Mouse (Mus musculus) hindbrain, embryonic 14.5 days (tissue): ENCODE measurements around the gene Plxnb1. TPM values are rescaled to one million over a fixed set of nuclear protein-coding genes. Genes with fewer than 3 reads are reported as not detected.

ENCODE experiments used
- ATAC-seq: fragments of 200-750 bp; cut with Nextera tagmentation; 2 replicates; pipeline ENCODE4 v1.8.0; 2017; ENCODE audit warnings: moderate number of reproducible peaks, mild to moderate bottlenecking, moderate TSS enrichment, moderate library complexity; ENCODE audit not compliant: low FRiP score
- DNase-seq: peaks from one replicate; pipeline ENCODE4 v3.0.0-alpha.2; 2015; ENCODE audit warnings: low spot score
- H3K27ac ChIP-seq: fragments of 300-500 bp; sonication (generic); 2 replicates; pipeline ENCODE4 v1.5.1; 2014; ENCODE audit warnings: mild to moderate bottlenecking, moderate library complexity
- H3K27me3 ChIP-seq: fragments of 300-500 bp; sonication (generic); 2 replicates; pipeline ENCODE4 v1.6.1; 2014; ENCODE audit warnings: mild to moderate bottlenecking, low read length, mixed read lengths; ENCODE audit not compliant: control insufficient read depth, insufficient read depth
- H3K36me3 ChIP-seq: fragments of 300-500 bp; sonication (generic); replicated peaks from 2 replicates; pipeline ENCODE4 v1.6.1; 2014; ENCODE audit not compliant: control insufficient read depth, insufficient read depth
- H3K4me1 ChIP-seq: fragments of 300-500 bp; sonication (generic); replicated peaks from 2 replicates; pipeline ENCODE4 v1.6.1; 2014; ENCODE audit warnings: antibody characterized with exemption, low read length, mixed read lengths; ENCODE audit not compliant: control insufficient read depth, insufficient read depth
- H3K4me2 ChIP-seq: fragments of 300-500 bp; sonication (generic); replicated peaks from 2 replicates; pipeline ENCODE4 v1.6.1; 2014; ENCODE audit warnings: mild to moderate bottlenecking, moderate library complexity
- H3K4me3 ChIP-seq: fragments of 300-500 bp; sonication (generic); replicated peaks from 2 replicates; pipeline ENCODE4 v1.5.1; 2014; ENCODE audit warnings: mild to moderate bottlenecking, low read length
- H3K9ac ChIP-seq: fragments of 300-500 bp; sonication (generic); 2 replicates; pipeline ENCODE4 v1.6.1; 2014
- H3K9me3 ChIP-seq: fragments of 300-500 bp; sonication (generic); 2 replicates; pipeline ENCODE4 v1.6.1; 2016; ENCODE audit warnings: low read length; ENCODE audit not compliant: control insufficient read depth
- WGBS: fragments of 180-500 bp; shearing (Covaris S2); extraction: QIAGEN DNeasy Blood & Tissue Kit; methylation state at CpG from one replicate; pipeline ENCODE4 v1.1.7; 2014; 5-methylcytosine and 5-hydroxymethylcytosine counted together
- polyA plus RNA-seq: library from polyadenylated mRNA; unstranded; fragments of >200 nt; fragmentation: Nextera tagmentation; extraction: Ambion mirVana; gene quantifications from 2 replicates; pipeline ENCODE4 v1.2.1, GENCODE M21; 2014

Gene Plxnb1
- polyA plus RNA-seq = 14.2 and 16.6 TPM in 2 replicates

DNA sequence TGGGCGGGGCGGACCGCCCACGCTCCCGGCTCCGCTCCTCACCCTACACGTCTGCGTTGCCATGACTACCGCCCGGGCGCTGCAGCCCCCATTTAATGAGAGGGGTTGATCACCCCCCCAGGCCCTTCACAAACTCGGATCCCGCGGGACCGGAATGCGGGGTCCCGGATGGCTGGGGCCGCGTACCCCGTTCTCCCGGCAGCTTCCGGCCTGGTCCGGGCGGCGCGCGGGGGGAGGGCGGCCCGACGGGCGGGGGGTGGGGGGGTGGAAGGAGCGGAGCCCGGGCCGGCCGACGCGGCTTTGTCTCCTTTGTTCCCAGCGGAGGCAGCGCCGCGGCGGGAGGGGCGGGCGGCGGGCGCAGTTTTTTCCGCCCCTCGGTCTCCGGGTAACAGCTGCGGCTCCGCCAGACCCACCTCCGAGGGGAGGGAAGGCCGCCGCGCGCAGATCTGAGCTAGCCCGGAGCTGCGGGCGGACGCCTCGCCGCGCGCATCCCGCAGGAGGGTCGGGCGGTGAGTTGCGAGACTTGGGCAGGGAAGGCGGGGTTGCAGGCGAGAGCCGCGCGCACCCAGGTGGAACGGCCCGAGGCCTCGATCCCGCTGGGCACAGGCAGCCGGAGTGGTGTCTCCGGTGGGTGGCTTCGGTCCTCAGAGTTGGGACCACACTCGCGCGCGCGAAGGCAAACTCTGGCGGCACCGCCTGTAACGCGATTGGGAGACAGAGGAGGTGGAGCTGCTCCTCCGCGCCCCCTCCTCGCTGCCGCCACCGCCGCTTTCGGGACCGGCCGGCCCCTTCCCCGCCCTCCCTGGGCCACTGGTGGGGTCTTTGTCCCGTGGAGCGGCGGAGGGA lies at the start of gene Plxnb1:
Plxnb1 (plus strand) TSS at position 253 of the 846 bp plus-strand sequence.
- Histone ChIP-seq H3K4me2 (peak within 1 kb of the TSS; percentile 62), H3K27me3 (no peaks in the 10 kb centered on the region), H3K27ac (peak within 1 kb of the TSS; percentile 99), H3K4me1 (peaks cover 37% of the 10 kb centered on the region), H3K36me3 (peaks cover 27% of the 10 kb centered on the region), H3K9me3 (no peaks in the 10 kb centered on the region), H3K4me3 (peak within 1 kb of the TSS; percentile 83), H3K9ac (peak within 1 kb of the TSS; percentile 95)
- WGBS = under 1% methylated on average over 97 of the region's 102 CpGs
- peak; percentile 64 for ATAC-seq
- DNase-seq = peak; percentile 75

DNA sequence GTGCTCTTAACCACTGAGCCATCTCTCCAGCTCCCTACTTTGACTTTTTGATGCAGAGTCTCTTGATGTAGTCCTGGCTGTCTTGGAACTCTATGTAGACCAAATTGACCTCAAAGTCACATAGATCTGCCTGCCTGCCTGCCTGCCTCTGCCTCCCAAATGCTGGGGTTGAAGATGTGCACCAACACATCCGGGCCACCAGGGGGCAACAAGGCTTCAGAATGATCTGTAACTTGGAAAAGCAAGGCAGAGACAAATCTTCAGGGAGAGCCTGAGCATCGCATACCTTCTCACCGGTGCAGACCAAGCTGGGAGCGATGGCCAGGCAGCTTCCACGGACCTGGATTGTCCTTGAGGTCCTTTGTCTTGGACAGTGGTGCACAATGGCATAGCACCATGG lies 48.9 kb upstream of the Plxnb1 start:
- Histone ChIP-seq H3K4me1 (no peaks in the 10 kb centered on the region), H3K27me3 (no peaks in the 10 kb centered on the region), H3K36me3 (0 out of 2 replicates have a peak, but pooled peaks cover under 1% of the 10 kb centered on the region), H3K27ac (no peak overlapping the region), H3K4me3 (no peak overlapping the region), H3K4me2 (no peak overlapping the region), H3K9ac (no peak overlapping the region), H3K9me3 (no peaks in the 10 kb centered on the region)
- 32% methylated on average over 5 of the region's 5 CpGs for WGBS
- ATAC-seq = no peak
- no peak for DNase-seq

DNA sequence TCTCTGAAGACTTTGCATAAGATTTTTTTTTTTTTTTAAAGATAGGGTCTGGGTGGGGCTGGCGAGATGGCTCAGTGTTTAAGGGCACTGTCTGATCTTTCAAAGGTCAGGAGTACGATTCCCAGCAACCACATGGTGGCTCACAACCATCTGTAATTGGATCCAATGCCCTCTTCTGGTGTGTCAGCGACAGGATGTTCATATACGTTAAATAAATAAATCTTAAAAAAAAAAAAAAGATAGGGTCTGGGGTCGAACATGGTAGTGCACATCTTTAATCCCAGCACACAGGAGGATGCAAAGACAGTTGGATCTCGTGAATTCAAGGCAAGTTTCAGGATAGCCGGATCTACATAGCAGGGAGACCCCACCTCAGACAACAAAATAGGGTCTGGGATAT lies 45.9 kb upstream of the Plxnb1 start:
- ATAC-seq (no peak), DNase-seq (no peak)
- 84% methylated on average over 7 of the region's 7 CpGs for WGBS
- no peak overlapping the region for H3K4me2 ChIP-seq
- H3K27me3 ChIP-seq = no peaks in the 10 kb centered on the region
- H3K4me1 ChIP-seq = no peaks in the 10 kb centered on the region
- H3K27ac ChIP-seq = no peak overlapping the region
- no peaks in the 10 kb centered on the region for H3K9me3 ChIP-seq
- no peak overlapping the region for H3K9ac ChIP-seq
- H3K4me3 ChIP-seq = no peak overlapping the region
- H3K36me3 ChIP-seq = 0 out of 2 replicates have a peak, but pooled peaks cover 4% of the 10 kb centered on the region

DNA sequence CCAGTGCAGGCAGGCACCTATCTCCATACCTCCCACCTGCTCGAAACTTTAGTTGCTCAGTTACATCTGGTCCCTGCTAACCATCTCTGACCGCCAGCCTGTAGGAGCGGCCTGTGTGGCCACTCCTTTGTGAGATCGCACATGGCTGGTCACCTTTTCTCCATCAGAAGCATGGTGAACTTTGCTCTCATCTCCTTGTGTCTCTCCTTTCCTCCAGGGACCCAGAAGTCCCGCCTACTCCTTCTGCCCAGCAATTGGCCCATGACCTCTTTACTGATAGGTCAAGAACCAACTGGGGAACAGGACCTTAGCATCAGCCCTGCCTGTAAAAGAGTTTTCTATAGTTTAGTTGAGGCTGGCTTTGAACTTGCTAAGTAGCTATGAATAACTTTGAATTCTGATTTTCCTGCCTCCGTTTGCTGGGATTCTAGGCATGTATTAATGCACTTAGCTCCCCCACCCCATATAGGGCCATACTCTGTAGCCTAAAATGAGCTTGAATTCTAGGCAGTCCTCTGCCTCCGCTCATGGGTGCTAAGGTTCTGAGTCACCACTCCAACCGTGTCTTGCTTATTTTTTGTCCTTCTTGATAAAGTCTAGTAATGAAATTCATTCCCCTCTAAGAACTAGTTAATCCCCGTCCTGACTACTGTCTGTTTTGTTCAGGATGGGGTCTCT lies 45.1 kb upstream of the Plxnb1 start:
- H3K9ac ChIP-seq = no peak overlapping the region
- 88% methylated on average over 9 of the region's 9 CpGs for WGBS

DNA sequence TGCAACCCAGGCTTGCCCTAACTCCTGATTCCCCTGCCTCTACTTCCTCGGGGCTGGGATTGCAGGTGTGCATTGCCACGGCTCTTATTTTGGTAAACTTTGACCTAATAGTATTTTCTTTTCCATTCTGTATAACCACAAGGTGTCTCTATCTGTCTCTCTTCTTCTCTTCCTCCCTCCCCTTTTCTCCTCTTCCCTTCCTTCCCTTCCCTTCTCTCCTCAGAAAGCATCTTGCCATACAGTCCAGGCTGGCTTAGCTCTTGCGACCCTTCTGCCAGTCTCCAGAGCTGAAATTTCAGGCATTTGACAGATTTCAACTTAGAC lies 44.6 kb upstream of the Plxnb1 start:
- H3K4me1 ChIP-seq = peaks cover 6% of the 10 kb centered on the region
- WGBS = 88% methylated on average over 3 of the region's 3 CpGs
- H3K36me3 ChIP-seq = 0 out of 2 replicates have a peak, but pooled peaks cover 4% of the 10 kb centered on the region
- H3K27me3 ChIP-seq = no peaks in the 10 kb centered on the region
- no peak overlapping the region for H3K27ac ChIP-seq
- ATAC-seq (no peak), DNase-seq (no peak)
- no peaks in the 10 kb centered on the region for H3K9me3 ChIP-seq
- no peak overlapping the region for H3K4me2 ChIP-seq
- H3K4me3 ChIP-seq = no peak overlapping the region
- no peak overlapping the region for H3K9ac ChIP-seq

More for the DNA sequence above, 45.1 kb upstream of the Plxnb1 start:
- H3K4me1 ChIP-seq = peaks cover 2% of the 10 kb centered on the region
- 0 out of 2 replicates have a peak, but pooled peaks cover 4% of the 10 kb centered on the region for H3K36me3 ChIP-seq
- no peak for DNase-seq
- H3K4me3 ChIP-seq = no peak overlapping the region
- no peaks in the 10 kb centered on the region for H3K9me3 ChIP-seq
- H3K27me3 ChIP-seq = no peaks in the 10 kb centered on the region
- H3K4me2 ChIP-seq = no peak overlapping the region
- H3K27ac ChIP-seq = no peak overlapping the region
- no peak for ATAC-seq

DNA sequence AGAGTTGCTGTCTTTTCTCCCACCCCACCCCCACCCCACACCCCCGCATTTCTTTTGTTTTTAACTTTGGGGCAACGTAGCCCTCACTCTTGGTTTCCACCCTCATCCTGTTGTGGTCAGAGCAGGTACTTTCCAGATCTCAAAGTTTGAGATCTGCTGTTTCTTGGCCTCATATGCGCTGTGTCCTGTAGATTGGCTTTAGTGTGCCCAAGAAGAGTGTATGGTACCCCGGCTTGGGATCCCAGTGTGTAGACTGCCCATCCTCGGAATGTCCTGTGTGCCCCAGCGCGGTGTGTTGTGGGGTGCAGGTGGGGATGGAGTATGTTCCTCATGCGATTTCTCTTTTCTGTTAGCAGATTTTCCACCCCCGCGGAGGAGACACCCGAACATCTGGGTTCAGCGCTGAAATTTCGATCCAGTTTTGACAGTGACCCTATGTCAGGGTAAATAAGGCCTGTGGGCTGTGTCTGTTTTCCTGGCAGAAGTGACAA lies 44.1 kb upstream of the Plxnb1 start:
- ATAC-seq = no peak
- Histone ChIP-seq H3K27ac (no peak overlapping the region), H3K36me3 (peaks cover 5% of the 10 kb centered on the region; the same call in 1 of the 2 replicates), H3K9me3 (no peaks in the 10 kb centered on the region), H3K9ac (no peak overlapping the region), H3K27me3 (no peaks in the 10 kb centered on the region), H3K4me2 (no peak overlapping the region), H3K4me3 (no peak overlapping the region), H3K4me1 (peaks cover 6% of the 10 kb centered on the region)
- DNase-seq = no peak
- 92% methylated on average over 13 of the region's 13 CpGs for WGBS

DNA sequence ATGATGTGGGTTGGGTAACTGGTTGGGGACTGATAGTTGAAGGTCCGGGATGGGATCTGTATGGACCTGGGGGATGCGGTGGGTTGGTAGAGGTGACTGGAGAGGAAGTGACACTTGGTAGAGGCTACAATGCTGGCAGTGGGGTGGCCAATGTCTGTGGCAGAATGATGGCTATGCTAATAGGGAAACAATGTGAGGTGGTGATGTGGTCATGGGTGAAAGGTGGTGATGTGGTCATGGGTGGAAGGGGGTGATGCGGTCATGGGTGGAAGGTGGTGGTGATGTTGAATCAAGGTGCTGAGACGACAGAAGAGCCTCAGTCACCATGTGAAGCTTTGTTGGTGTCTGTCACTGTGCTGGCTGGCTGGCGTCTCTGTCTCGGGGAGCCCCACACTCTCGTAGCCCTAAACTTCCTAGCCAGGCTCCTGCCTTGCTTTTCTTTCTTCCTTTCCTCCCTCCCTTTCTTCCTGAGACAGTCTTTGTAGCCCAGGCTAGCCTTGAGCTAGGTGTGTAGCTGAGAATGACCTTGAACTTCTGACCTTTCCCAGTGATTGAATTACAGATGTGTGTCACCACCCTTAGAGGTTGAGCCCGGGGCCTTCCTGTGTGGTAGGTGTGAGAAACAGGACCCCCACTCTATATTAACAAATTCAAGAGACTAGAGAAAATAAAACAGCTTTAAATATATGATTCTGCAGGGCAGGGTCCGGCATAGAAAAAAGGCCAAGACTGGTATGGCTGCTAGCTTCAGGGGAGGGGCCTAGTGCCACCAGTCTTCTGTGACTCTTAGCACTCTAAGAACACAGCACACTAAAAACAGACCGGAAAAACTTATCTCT lies 43.3 kb upstream of the Plxnb1 start:
- Histone ChIP-seq H3K27ac (no peak overlapping the region), H3K4me3 (no peak overlapping the region), H3K4me1 (peaks cover 6% of the 10 kb centered on the region), H3K9me3 (no peaks in the 10 kb centered on the region), H3K36me3 (peaks cover 13% of the 10 kb centered on the region), H3K9ac (no peak overlapping the region), H3K27me3 (no peaks in the 10 kb centered on the region), H3K4me2 (no peak overlapping the region)
- 87% methylated on average over 10 of the region's 10 CpGs for WGBS
- no peak for ATAC-seq
- no peak for DNase-seq

DNA sequence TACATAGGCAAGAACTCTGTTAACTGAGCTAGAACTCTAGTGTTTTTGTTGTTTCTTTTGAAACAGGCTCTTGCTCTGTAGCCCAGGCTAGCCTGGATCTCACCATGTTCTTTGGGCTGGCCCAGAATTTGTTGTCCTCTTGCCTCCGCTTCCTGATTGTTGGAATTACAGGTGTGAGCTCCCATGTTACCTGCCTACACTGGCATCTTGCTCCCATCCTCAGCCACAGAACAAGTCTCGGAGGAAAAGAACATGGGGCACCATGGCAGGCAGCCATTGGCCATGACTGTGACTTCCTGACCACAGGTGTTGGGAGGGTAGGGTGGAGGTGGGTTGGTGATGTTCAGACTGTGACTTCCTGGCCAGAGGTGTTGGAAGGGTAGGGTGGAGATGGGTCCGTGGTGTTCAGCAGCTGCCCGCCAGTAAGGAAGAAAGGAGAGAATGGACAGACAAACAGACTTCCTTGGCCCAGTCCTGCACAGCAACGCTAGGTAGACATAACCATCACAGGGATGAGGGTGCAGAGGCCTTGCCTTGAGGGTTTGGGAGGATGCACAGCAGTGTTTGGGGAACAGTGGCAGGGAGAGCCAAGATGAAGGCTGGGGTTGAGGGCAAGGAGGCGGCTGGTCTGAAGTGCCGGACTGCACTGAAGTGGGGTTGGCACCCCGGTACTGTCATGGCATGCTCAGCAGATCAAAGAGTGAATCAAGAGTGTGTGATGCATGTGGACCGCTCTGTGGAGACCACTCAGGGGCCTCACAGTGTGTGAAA lies 42.5 kb upstream of the Plxnb1 start:
- no peak overlapping the region for H3K4me2 ChIP-seq
- H3K27me3 ChIP-seq = no peaks in the 10 kb centered on the region
- ATAC-seq = no peak
- H3K4me1 ChIP-seq = peaks cover 6% of the 10 kb centered on the region
- H3K4me3 ChIP-seq = no peak overlapping the region
- no peak for DNase-seq
- H3K27ac ChIP-seq = no peak overlapping the region
- H3K9me3 ChIP-seq = no peaks in the 10 kb centered on the region
- H3K9ac ChIP-seq = no peak overlapping the region
- 87% methylated on average over 9 of the region's 9 CpGs for WGBS
- H3K36me3 ChIP-seq = peaks cover 20% of the 10 kb centered on the region
